Mouse (Mus musculus): ENCODE results near the gene Cenps.
"Not testable (repeated sequence)": the region's sequence is repeated elsewhere in the genome, so short reads cannot be mapped to it uniquely, and the experiment has no call there.

Cenps gene

DNA sequence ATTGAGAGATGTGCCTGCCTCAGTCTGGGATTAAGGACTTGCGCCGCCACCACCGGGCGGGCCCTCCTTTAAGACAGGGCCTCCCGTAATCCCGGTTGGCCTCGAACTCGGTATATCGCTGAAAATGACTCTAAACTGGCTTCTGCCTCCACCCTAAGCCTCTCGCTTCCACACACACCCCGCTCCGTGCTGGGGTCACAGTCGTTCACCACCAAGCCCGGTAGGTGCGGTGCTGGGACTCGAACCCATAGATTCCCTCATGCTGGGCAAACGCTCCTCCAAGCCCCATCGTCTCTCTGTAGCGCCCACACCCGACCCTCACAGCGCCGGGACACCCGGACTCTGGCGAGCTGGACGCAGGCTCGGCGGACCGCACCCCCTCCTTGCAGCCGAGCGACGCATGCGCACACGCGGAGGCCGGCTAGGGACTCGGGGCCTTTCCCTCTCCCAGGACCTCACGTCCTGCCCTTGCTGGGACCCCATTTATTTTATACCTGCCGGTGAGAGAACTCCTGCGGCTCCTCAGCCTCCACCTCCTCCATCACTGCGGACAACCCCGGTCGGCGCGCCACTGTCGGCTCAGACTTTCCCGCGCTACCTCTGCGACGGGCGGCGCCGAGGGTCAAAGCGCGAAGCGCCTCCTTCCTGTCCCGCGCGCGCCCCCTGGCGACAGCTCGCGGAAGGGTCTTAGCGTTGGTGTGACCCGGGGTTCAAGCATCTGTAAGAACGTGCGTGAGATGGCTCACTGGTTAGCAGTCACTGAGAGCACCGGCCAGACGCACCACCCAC, at the start of gene Cenps:
TSS of gene Cenps (minus strand) at position 648 of the 789 bp plus-strand sequence.
- peak; percentile 93 for DNase-seq (ENCODE audit: low read depth, low spot score)

DNA sequence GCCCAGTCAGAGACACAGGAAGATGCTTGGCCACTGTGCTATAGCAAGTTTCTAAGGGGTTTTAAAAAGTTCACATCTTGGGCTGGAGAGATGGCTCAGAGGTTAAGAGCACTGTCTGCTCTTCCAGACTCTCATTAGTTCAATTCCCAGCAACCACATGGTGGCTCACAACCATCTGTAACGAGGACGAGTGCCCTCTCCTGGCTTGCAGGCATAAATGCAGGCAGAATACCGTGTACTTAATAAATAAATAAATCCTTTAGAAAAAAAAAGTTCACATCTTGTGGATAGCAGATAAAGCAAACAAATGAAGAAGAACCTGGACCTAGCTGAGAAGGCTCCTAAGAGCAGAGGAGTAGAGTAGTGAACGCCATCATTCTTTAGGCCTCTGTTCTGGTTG, 45.3 kb upstream of the Cenps start:
- peak; percentile 79 for DNase-seq (ENCODE audit: low read depth, low spot score)

DNA sequence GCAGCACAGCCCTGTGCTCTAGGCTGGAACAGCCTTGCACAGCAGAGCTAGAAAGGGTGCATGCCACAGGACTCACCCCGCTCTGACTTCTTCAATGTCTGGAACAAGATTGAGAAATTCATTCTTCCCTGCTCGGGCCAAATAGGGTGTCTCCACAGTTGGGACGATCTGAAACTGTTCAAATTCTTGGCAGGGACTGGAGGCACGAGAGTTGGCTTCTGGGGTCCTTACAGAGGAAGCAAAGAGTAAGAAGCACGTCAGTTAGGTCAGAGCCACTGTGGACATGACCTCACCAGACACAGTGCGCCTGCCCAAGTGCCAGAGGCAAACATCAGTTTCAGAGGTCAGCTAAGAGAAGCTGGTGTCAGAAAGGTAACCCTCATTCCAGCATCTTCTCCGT, 44.8 kb upstream of the Cenps start:
- no peak for DNase-seq (ENCODE audit: low read depth, low spot score)

GRCm38 (mm10) chr4:149179573-149179972, 42.1 kb upstream of the Cenps start:
- no peak for DNase-seq (ENCODE audit: low read depth, low spot score)

GRCm38 (mm10) chr4:149179160-149179559, 41.7 kb upstream of the Cenps start:
- no peak for DNase-seq (ENCODE audit: low read depth, low spot score)

DNA sequence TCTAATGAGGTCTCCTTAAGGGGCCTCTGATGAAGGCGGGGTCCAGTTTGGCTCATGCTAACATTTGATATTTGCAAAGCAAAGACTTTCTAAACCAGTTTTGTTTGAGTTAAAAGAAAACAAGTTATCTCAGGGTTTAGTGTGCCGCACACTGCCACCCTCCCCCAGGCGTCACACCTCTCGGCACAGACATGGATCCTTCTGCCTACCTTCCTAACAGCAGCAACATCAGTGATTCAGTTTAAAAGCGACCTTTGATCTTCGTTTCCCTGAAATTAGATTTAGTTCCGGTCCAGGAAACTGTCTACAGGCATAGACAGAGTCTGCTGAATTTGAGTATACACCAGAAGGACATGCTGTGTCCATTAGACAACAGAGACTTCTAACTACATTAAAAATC, 40.9 kb upstream of the Cenps start:
- DNase-seq (ENCODE audit: low read depth, low spot score), result no peak

DNA sequence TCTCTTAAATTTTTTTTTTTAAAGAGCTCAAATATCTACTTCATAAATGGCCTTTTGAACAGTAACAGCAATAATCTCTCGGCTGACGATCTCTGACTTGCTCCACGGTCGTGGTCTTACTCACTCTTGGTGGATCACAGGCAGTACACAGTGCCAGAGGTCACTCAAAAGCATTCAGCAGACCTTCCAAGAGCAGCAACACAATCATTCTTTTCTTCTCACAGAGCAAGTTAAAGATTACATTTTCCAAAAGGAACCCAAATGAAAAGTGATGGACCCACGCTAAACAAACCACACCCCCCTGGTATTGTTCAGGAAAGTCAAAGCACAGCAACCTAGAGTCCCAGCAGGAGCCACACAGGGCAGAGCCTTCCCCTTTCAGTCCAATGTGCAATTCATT, 39.6 kb upstream of the Cenps start:
- no peak for DNase-seq (ENCODE audit: low read depth, low spot score)

DNA sequence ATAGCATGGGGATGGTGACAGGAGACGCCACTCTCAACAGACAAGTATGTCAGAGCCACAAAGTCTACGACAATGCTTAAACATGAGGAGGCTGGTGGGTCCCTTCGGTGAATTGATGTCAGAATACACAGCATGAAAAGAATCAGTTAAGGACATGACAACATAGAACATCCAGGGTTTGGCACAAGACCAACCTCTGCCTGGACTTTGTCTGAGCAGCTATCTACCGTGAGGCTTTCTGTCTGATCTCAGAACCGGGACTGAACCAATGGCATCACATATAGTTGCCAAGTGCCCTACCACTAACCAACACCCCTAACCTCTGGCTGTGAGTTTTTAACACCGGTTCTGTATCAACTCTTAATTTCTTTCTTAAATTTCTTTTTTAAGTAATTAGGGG, 39.2 kb upstream of the Cenps start:
- DNase-seq (ENCODE audit: low read depth, low spot score), result no peak

DNA sequence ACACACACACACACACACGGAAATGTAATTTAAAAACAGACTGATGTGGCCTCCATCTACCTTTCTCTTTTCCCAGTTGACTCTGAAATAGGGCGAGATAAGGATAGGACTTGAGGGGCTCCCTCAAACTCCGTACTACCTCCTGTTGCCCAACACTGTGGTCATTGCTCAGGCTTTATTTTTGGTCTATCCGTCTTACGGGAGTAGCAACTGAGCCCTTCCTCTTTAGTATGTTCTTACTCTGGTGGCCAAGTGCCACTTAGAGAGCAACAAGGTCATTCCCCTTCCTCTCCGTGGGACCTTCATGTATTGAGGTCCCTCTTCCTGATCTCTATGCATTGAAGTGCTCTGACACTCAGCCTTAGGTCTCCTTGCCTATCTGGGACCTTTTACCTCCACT, 36.2 kb upstream of the Cenps start:
- no peak for DNase-seq (ENCODE audit: low read depth, low spot score)

DNA sequence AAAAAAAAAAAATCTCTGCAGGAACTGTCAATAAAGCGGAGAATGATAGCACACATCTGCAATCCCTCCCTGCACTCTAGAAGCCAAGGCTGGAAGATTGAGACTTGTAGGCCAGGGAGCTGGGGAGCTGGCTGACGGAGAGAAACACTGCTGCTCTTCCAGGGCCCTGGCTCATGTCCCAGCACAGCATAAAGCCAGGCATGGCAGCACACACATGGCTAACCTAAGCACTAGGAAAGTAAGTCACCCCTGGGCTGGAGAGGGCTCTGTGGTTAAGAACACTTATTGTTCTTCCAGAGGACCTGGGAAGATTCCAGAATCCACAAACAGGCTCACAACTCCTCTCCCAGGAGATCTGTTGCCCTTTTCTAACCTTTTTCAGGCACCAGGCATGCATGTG, 35.2 kb upstream of the Cenps start:
- no peak for DNase-seq (ENCODE audit: low read depth, low spot score)

GRCm38 (mm10) chr4:149172083-149172482, 34.7 kb upstream of the Cenps start:
- no peak for DNase-seq (ENCODE audit: low read depth, low spot score)

DNA sequence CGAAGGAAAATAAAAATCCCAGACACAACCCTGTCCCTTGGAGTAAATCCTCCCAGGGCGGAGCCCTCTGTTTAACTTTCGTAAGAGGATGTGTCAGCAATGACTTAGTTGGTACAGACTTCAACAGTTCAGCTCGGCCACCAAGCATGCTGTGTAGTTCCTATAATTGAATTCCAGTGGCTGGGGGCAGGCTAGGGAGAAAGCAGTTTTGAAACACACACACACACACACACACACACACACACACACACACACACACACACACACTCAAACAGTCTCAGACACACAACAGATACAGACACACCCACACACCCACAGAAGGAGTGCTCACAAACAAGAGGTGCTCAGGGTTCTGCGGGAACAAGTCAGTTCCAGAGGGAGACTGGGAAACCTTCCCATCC, 34.2 kb upstream of the Cenps start:
- DNase-seq (ENCODE audit: low read depth, low spot score), result no peak

DNA sequence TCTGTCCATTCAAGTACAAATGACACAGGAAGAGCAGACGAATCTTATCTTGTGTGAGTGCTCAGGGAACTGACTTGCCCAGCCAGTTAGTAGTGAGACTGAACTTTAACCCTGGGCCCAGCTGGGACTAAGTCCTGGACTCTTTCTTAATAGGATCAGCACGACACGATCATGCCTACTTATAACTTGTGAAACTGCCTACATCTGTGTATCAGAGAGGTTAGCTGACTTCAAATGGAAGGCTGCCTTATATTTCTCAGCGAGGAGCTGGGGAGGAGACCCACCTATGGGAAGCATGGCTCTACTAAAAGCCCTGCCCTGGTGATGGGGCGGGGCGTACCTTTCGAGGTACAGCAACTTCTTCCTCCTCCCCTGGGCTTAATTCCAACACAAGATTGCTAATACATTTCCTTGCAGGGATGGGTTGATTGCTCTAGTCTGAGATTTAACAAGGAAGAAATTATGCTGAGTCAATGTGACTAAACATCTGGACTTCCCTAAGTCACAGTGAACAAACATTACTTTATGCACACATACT, 33.0 kb upstream of the Cenps start:
- DNase-seq (ENCODE audit: low read depth, low spot score), result no peak

DNA sequence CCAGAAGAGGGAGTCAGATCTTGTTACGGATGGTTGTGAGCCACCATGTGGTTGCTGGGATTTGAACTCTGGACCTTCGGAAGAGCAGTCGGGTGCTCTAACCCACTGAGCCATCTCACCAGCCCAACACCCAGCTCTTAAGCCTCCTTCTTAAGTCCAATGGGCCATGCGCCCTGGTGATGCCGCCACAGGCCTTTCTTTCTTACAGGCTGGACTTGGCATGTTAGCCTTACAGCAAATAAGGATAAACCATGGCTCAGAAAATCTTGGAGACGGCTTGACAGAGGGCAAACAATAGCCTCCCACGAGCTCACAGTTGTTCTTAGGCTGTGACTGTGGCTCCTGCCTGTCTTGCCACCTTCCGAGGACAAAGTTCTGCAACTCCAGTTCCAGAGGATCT, 32.5 kb upstream of the Cenps start:
- not testable (repeated sequence) for DNase-seq (ENCODE audit: low read depth, low spot score)

DNA sequence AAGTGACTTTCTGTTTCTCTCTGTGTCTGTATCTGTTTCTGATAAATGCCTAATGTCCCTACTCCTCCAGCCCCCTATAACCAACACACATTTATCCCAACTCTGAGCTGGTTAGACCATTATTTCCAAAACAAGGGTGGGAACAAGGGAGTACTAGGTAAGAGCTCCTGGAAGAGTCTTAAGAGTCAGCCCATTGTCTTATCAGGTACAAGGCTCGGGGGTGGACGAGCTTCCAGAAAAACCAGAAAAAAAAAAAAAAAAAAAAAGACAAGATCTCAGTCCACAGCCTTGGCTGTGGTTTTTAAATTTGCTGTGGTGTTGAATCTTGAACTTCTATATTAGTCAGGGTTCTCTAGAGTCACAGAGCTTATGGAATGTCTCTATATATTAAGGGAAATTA, 30.6 kb upstream of the Cenps start:
- DNase-seq (ENCODE audit: low read depth, low spot score), result no peak

- peak; percentile 40 for DNase-seq (ENCODE audit: low read depth, low spot score)
These were observed 29.7 kb upstream of the Cenps start for GRCm38 (mm10) chr4:149166957-149167611.

DNA sequence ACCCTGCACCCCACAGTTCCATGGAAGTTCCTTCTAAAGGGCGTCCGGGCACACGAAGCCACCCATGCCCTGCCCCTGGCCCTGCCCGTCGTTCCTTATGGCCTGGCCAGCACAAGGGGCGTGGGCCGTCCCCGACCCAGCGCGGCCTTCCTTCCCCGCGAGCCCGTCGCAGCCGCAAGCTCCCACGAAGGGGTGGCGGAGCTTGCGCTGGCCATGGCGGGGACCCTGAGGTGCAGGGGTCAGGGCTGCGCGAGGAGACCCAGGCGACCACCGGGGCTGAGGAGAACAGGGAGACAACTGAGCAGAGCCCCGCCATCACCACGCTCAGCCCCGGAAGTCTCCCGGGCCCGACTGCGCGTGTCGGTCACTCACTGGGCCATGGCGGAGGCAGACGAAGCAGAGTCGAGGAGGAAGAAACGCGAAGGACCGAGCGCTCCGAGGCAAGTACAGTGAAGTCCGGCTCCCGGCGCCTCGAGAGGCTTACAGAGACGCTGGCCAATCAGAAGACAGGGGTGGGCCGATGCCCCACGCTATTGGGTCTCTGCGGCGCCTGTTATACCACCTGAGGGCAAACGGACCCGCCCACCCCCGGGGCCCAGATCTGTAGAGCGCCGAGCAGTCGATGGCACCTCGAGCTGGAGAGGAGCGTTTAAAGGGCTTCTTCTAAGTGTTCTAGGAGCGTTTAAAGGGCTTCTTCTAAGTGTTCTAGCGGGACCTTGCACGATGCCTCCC, 29.0 kb upstream of the Cenps start, which contains the start of gene Pgd:
TSS of gene Pgd (minus strand) at position 557 of the 732 bp plus-strand sequence.
- peak; percentile 96 for DNase-seq (ENCODE audit: low read depth, low spot score)

- DNase-seq (ENCODE audit: low read depth, low spot score), result no peak
These were observed 26.7 kb upstream of the Cenps start for GRCm38 (mm10) chr4:149164150-149164549.

GRCm38 (mm10) chr4:149163196-149163595, 25.8 kb upstream of the Cenps start:
- peak; percentile 43 for DNase-seq (ENCODE audit: low read depth, low spot score)

GRCm38 (mm10) chr4:149161166-149161565, 23.7 kb upstream of the Cenps start:
- peak; percentile 64 for DNase-seq (ENCODE audit: low read depth, low spot score)

GRCm38 (mm10) chr4:149159891-149160290, 22.5 kb upstream of the Cenps start:
- DNase-seq (ENCODE audit: low read depth, low spot score), result no peak

DNA sequence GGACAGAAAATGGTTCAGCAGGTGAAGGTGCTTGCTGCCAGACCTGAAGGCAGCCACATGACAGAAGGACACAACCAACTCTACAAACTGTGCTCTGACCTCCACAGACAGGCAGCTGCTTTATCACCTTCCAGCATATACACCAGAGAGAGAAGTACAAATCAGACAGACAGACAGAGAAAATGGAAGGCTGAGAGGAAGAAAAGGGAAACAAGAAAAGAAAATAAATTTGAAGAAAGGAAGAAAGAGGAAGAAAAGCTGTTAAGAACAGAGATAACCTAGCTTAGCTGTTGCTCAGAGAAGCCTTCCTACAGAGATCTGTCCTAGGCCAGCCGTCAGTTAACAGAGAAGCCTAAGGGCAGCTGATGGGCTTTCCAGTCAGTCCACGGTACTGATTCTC, 21.8 kb upstream of the Cenps start:
- no peak for DNase-seq (ENCODE audit: low read depth, low spot score)
